Mouse (Mus musculus): ENCODE data around the gene Mdm1.

DNA sequence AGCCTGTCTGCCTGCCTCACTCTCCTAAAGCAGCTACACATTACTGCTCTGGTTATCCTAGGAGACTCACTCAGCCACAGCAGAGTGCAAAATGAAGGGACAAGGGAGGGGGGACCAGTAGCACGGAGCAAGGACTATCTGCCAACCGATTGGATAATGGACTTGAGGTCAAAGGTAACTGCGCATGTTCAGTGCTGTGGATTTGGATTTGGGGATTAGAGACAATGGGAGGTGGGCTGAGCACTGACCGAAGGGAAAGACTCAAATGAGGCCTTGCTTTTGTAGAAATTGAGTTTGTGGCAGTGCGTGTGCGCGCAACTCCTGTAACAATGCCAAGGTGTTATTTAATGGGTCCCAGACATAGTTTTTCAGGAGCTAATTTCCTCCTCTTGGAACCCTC lies 16.4 kb upstream of the Mdm1 start:
- TF ChIP-seq CTCF (IDR thresholded peaks at IDR 0.05; ENCODE audit: borderline replicate concordance, control insufficient read depth, extremely low read depth, insufficient read depth, low read length, poor library complexity), result no peak
- no peak for TF ChIP-seq POLR2A (IDR thresholded peaks at IDR 0.05; ENCODE audit: control insufficient read depth, extremely low read depth, insufficient read depth, low read length, poor library complexity)

Measured in thymus, adult 2 months (tissue).